ENCODE assay signal across 13 mouse cellular contexts in genomic region chr16:34920868-34921267, GRCm38 (mm10).
DNase-seq lines count a peak whose midpoint lies in the region; ATAC-seq and TF ChIP-seq lines count a peak whose summit lies in the region.
"Had no signal": no experiment of that assay in that cellular context is flagged by ENCODE, and none has a peak within 500 bp of the region (broad histone marks: within the 10 kb centered on the region; RNA-seq: fewer than 3 reads in every experiment).

No protein-coding gene starts in this region.

- H3K79me2 ChIP-seq in heart, adult 2 months (replicated peaks; ENCODE audit: control insufficient read depth, insufficient read depth, low read length): no peaks in the 10 kb centered on the region
- H3K79me2 ChIP-seq in liver, adult 2 months (ENCODE audit: control insufficient read depth, insufficient read depth, low read length): no peaks in the 10 kb centered on the region

- H3K4me2 ChIP-seq in liver, embryonic 11.5 days: no peak overlapping the region
- no peak overlapping the region for H3K4me2 ChIP-seq in embryonic facial prominence, embryonic 13.5 days
- H3K4me2 ChIP-seq: embryonic facial prominence, embryonic 12.5 days; hindbrain, embryonic 15.5 days; midbrain, embryonic 13.5 days; neural tube, embryonic 12.5 days had no signal

- TF ChIP-seq POLR2A in heart, adult 2 months (IDR thresholded peaks at IDR 0.05; ENCODE audit: insufficient read depth, low read depth, low read length): no peak
- TF ChIP-seq POLR2A in liver, adult 2 months (IDR thresholded peaks at IDR 0.05; ENCODE audit: extremely low read depth, insufficient read depth, low read length): no peak

- H3K27me3 ChIP-seq in heart, adult 2 months (ENCODE audit: control insufficient read depth, insufficient read depth, low read length): no peaks in the 10 kb centered on the region
- no peaks in the 10 kb centered on the region for H3K27me3 ChIP-seq in liver, adult 2 months (ENCODE audit: control insufficient read depth, insufficient read depth, low read length)
- H3K27me3 ChIP-seq in liver, embryonic 11.5 days (replicated peaks; ENCODE audit: control insufficient read depth, insufficient read depth, low read length): no peaks in the 10 kb centered on the region
- no peaks in the 10 kb centered on the region for H3K27me3 ChIP-seq in embryonic facial prominence, embryonic 13.5 days
- peaks cover 3% of the 10 kb centered on the region; the same call in 1 of the 2 replicates for H3K27me3 ChIP-seq in limb, embryonic 10.5 days (ENCODE audit: low read depth, poor library complexity, severe bottlenecking)
- H3K27me3 ChIP-seq: embryonic facial prominence, embryonic 12.5 days; hindbrain, embryonic 15.5 days; midbrain, embryonic 13.5 days; neural tube, embryonic 12.5 days had no signal

- peak overlapping the region; percentile 57 for H3K27ac ChIP-seq in heart, adult 2 months
- 0 out of 2 replicates have a peak overlapping the region, but pooled peaks have one; percentile 12 for H3K27ac ChIP-seq in liver, adult 2 months (replicated peaks; ENCODE audit: insufficient read depth, low read depth, low read length)
- H3K27ac ChIP-seq in liver, embryonic 11.5 days (ENCODE audit: low read depth, low read length): no peak overlapping the region
- H3K27ac ChIP-seq in embryonic facial prominence, embryonic 13.5 days: peak overlapping the region; percentile 58
- H3K27ac ChIP-seq in limb, embryonic 10.5 days: peak overlapping the region; percentile 74
- H3K27ac ChIP-seq: hindbrain, embryonic 15.5 days; midbrain, embryonic 13.5 days; neural tube, embryonic 12.5 days had no signal

- TF ChIP-seq CTCF in heart, adult 2 months (IDR thresholded peaks at IDR 0.05): no peak
- no peak for TF ChIP-seq CTCF in liver, adult 2 months (IDR thresholded peaks at IDR 0.05; ENCODE audit: low read depth, low read length)

- no peak for DNase-seq in heart, adult 2 months
- DNase-seq in heart, adult 18-20 months: no peak
- DNase-seq in liver, adult 2 months (ENCODE audit: extremely low read depth, low read depth, low spot score): no peak
- no peak for DNase-seq in liver, embryonic 11.5 days (ENCODE audit: low spot score)
- no peak for DNase-seq in limb, embryonic 10.5 days (ENCODE audit: low spot score)
- DNase-seq in cerebellum, adult 9-11 months: no peak
- no peak for DNase-seq in layer of hippocampus, postnatal 36 days
- DNase-seq: thymus, postnatal 36 days had no signal

- intact Hi-C loops in heart, adult 2 months (cut with DNase I): loop anchor here (1.0 kb wide), 1 partner anchor 46 kb away; no protein-coding TSS in a partner anchor

- peaks cover 4% of the 10 kb centered on the region; the same call in 1 of the 2 replicates for H3K36me3 ChIP-seq in heart, adult 2 months (ENCODE audit: control insufficient read depth, insufficient read depth, low read length)
- no peaks in the 10 kb centered on the region; the same call in 1 of the 2 replicates for H3K36me3 ChIP-seq in liver, adult 2 months (ENCODE audit: control insufficient read depth, insufficient read depth, low read length)
- no peaks in the 10 kb centered on the region for H3K36me3 ChIP-seq in liver, embryonic 11.5 days (ENCODE audit: control insufficient read depth, insufficient read depth, low read length)
- H3K36me3 ChIP-seq in embryonic facial prominence, embryonic 13.5 days: no peaks in the 10 kb centered on the region
- no peaks in the 10 kb centered on the region for H3K36me3 ChIP-seq in limb, embryonic 10.5 days
- H3K36me3 ChIP-seq: embryonic facial prominence, embryonic 12.5 days; hindbrain, embryonic 15.5 days; midbrain, embryonic 13.5 days; neural tube, embryonic 12.5 days had no signal

- no peak overlapping the region for H3K4me3 ChIP-seq in heart, adult 2 months
- H3K4me3 ChIP-seq in liver, adult 2 months (ENCODE audit: insufficient read depth, low read depth, low read length): no peak overlapping the region
- no peak overlapping the region for H3K4me3 ChIP-seq in liver, embryonic 11.5 days (ENCODE audit: low read depth, low read length)
- no peak overlapping the region for H3K4me3 ChIP-seq in embryonic facial prominence, embryonic 13.5 days
- no peak overlapping the region for H3K4me3 ChIP-seq in limb, embryonic 10.5 days
- H3K4me3 ChIP-seq: embryonic facial prominence, embryonic 12.5 days; hindbrain, embryonic 15.5 days; midbrain, embryonic 13.5 days; neural tube, embryonic 12.5 days had no signal

- H3K9me3 ChIP-seq in liver, embryonic 11.5 days (ENCODE audit: control insufficient read depth, low read length): no peaks in the 10 kb centered on the region
- H3K9me3 ChIP-seq in embryonic facial prominence, embryonic 13.5 days: no peaks in the 10 kb centered on the region
- H3K9me3 ChIP-seq in limb, embryonic 10.5 days (replicated peaks): no peaks in the 10 kb centered on the region
- H3K9me3 ChIP-seq: embryonic facial prominence, embryonic 12.5 days; hindbrain, embryonic 15.5 days; midbrain, embryonic 13.5 days; neural tube, embryonic 12.5 days had no signal

- peaks cover 24% of the 10 kb centered on the region for H3K4me1 ChIP-seq in heart, adult 2 months (ENCODE audit: control insufficient read depth, insufficient read depth, low read length)
- no peaks in the 10 kb centered on the region for H3K4me1 ChIP-seq in liver, adult 2 months (ENCODE audit: control insufficient read depth, insufficient read depth, low read length)
- H3K4me1 ChIP-seq in liver, embryonic 11.5 days (replicated peaks; ENCODE audit: control insufficient read depth, insufficient read depth, low read length): peaks cover 16% of the 10 kb centered on the region
- peaks cover 37% of the 10 kb centered on the region for H3K4me1 ChIP-seq in embryonic facial prominence, embryonic 13.5 days
- peaks cover 52% of the 10 kb centered on the region for H3K4me1 ChIP-seq in limb, embryonic 10.5 days

- 65% methylated on average over 8 of the region's 8 CpGs for WGBS in heart, adult 2 months
- 69% methylated on average over 8 of the region's 8 CpGs for WGBS in liver, adult 2 months
- 69% methylated on average over 8 of the region's 8 CpGs for WGBS in liver, embryonic 11.5 days
- 73% methylated on average over 8 of the region's 8 CpGs for WGBS in embryonic facial prominence, embryonic 13.5 days
- WGBS in limb, embryonic 10.5 days: 82% methylated on average over 8 of the region's 8 CpGs

- TF ChIP-seq EP300 in heart, adult 2 months (IDR thresholded peaks at IDR 0.05; ENCODE audit: insufficient read depth, low read depth, low read length): no peak

- H3K9ac ChIP-seq in heart, adult 2 months (ENCODE audit: low read depth, low read length): no peak overlapping the region
- H3K9ac ChIP-seq in liver, adult 2 months (ENCODE audit: low read depth, low read length): no peak overlapping the region
- H3K9ac ChIP-seq in liver, embryonic 11.5 days (ENCODE audit: low read depth, low read length): no peak overlapping the region
- H3K9ac ChIP-seq in embryonic facial prominence, embryonic 13.5 days: no peak overlapping the region
- H3K9ac ChIP-seq: embryonic facial prominence, embryonic 12.5 days; hindbrain, embryonic 15.5 days; midbrain, embryonic 13.5 days; neural tube, embryonic 12.5 days had no signal

- no peak for ATAC-seq in liver, embryonic 11.5 days (replicated peaks; ENCODE audit: low FRiP score)
- no peak for ATAC-seq in embryonic facial prominence, embryonic 13.5 days (ENCODE audit: insufficient number of reproducible peaks, insufficient read depth, low FRiP score, low TSS enrichment, low read depth)
- ATAC-seq: midbrain, embryonic 13.5 days had no signal
